17 mouse cellular contexts compared by ENCODE assay signal in genomic region chr12:51867076-51867475, GRCm38 (mm10). TPM values are rescaled to one million over a fixed set of nuclear protein-coding genes. Genes with fewer than 3 reads are reported as not detected.
DNase-seq lines count a peak whose midpoint lies in the region; ATAC-seq and TF ChIP-seq lines count a peak whose summit lies in the region.
"Had no signal": no experiment of that assay in that cellular context is flagged by ENCODE, and none has a peak within 500 bp of the region (broad histone marks: within the 10 kb centered on the region; RNA-seq: fewer than 3 reads in every experiment).

No protein-coding gene starts in this region.

- no peaks in the 10 kb centered on the region for H3K27me3 ChIP-seq in liver, embryonic 13.5 days
- no peaks in the 10 kb centered on the region for H3K27me3 ChIP-seq in liver, embryonic 11.5 days (replicated peaks; ENCODE audit: control insufficient read depth, insufficient read depth, low read length)
- H3K27me3 ChIP-seq in spleen, adult 2 months (ENCODE audit: control insufficient read depth, insufficient read depth, low read length): no peaks in the 10 kb centered on the region
- no peaks in the 10 kb centered on the region for H3K27me3 ChIP-seq in splenic B cell, adult 2 months (ENCODE audit: control insufficient read depth, insufficient read depth, low read length, poor library complexity, severe bottlenecking)
- no peaks in the 10 kb centered on the region for H3K27me3 ChIP-seq in heart, embryonic 10.5 days (ENCODE audit: insufficient read depth, poor library complexity, severe bottlenecking)
- H3K27me3 ChIP-seq: forebrain, embryonic 15.5 days; hindbrain, embryonic 15.5 days; Patski had no signal

- no peak overlapping the region for H3K4me3 ChIP-seq in liver, embryonic 13.5 days (replicated peaks)
- no peak overlapping the region for H3K4me3 ChIP-seq in liver, embryonic 11.5 days (ENCODE audit: low read depth, low read length)
- H3K4me3 ChIP-seq in spleen, adult 2 months (ENCODE audit: extremely low read depth, insufficient read depth, insufficient read length): no peak overlapping the region
- H3K4me3 ChIP-seq in heart, embryonic 10.5 days: no peak overlapping the region
- H3K4me3 ChIP-seq: forebrain, embryonic 15.5 days; hindbrain, embryonic 10.5 days; hindbrain, embryonic 15.5 days; midbrain, embryonic 13.5 days had no signal

- H3K9ac ChIP-seq in liver, embryonic 13.5 days: no peak overlapping the region
- H3K9ac ChIP-seq in liver, embryonic 11.5 days (ENCODE audit: low read depth, low read length): no peak overlapping the region
- H3K9ac ChIP-seq: forebrain, embryonic 15.5 days; hindbrain, embryonic 15.5 days; lung, embryonic 14.5 days; midbrain, embryonic 13.5 days had no signal

- no peak for TF ChIP-seq POLR2A in spleen, adult 2 months (IDR thresholded peaks at IDR 0.05; ENCODE audit: low read depth, low read length)

- no peak for ATAC-seq in liver, embryonic 13.5 days (ENCODE audit: low read depth)
- ATAC-seq in liver, embryonic 11.5 days (replicated peaks; ENCODE audit: low FRiP score): no peak
- ATAC-seq: forebrain, embryonic 15.5 days; intestine, postnatal 0 days; midbrain, embryonic 13.5 days; Patski had no signal

- H3K36me3 ChIP-seq in liver, embryonic 13.5 days: no peaks in the 10 kb centered on the region
- no peaks in the 10 kb centered on the region for H3K36me3 ChIP-seq in liver, embryonic 11.5 days (ENCODE audit: control insufficient read depth, insufficient read depth, low read length)
- no peaks in the 10 kb centered on the region for H3K36me3 ChIP-seq in spleen, adult 2 months (ENCODE audit: control insufficient read depth, insufficient read depth, low read length)
- no peaks in the 10 kb centered on the region for H3K36me3 ChIP-seq in splenic B cell, adult 2 months (ENCODE audit: control insufficient read depth, insufficient read depth, low read length, poor library complexity, severe bottlenecking)
- no peaks in the 10 kb centered on the region for H3K36me3 ChIP-seq in heart, embryonic 10.5 days
- H3K36me3 ChIP-seq: forebrain, embryonic 15.5 days; hindbrain, embryonic 10.5 days; hindbrain, embryonic 15.5 days; midbrain, embryonic 13.5 days had no signal

- 77% methylated on average over 8 of the region's 8 CpGs for WGBS in liver, embryonic 13.5 days (ENCODE audit: insufficient replicate concordance)
- WGBS in liver, embryonic 11.5 days: 79% methylated on average over 8 of the region's 8 CpGs
- WGBS in spleen, adult 2 months: 52% methylated on average over 8 of the region's 8 CpGs
- 75% methylated on average over 8 of the region's 8 CpGs for WGBS in heart, embryonic 10.5 days

- no peak for TF ChIP-seq CTCF in spleen, adult 2 months (IDR thresholded peaks at IDR 0.05; ENCODE audit: extremely low read depth, insufficient read depth, insufficient read length, insufficient replicate concordance)

- no peak for DNase-seq in liver, embryonic 13.5 days
- no peak for DNase-seq in liver, embryonic 11.5 days (ENCODE audit: low spot score)
- no peak for DNase-seq in spleen, adult 2 months (ENCODE audit: low read depth in 1 of 2, low spot score in 2 of 2)
- DNase-seq in spleen, postnatal 14 days (ENCODE audit: low spot score in 2 of 2): no peak
- peak; percentile 79 for DNase-seq in induced T-regulatory cell, adult 2 months (ENCODE audit: low read depth)
- peak; percentile 15 for DNase-seq in splenic B cell, adult 2 months (ENCODE audit: low read depth, low spot score)
- no peak for DNase-seq in adipocyte (ENCODE audit: low spot score)
- no peak for DNase-seq in heart, embryonic 10.5 days (ENCODE audit: low spot score)
- DNase-seq: kidney, postnatal 10 days; lung, embryonic 14.5 days; right cerebral cortex, postnatal 25 days had no signal

- no peak overlapping the region for H3K4me2 ChIP-seq in liver, embryonic 13.5 days
- no peak overlapping the region for H3K4me2 ChIP-seq in liver, embryonic 11.5 days
- H3K4me2 ChIP-seq: forebrain, embryonic 15.5 days; hindbrain, embryonic 15.5 days; lung, embryonic 14.5 days; midbrain, embryonic 13.5 days had no signal

- H3K4me1 ChIP-seq in liver, embryonic 13.5 days (replicated peaks): peaks cover 45% of the 10 kb centered on the region
- peaks cover 14% of the 10 kb centered on the region for H3K4me1 ChIP-seq in liver, embryonic 11.5 days (replicated peaks; ENCODE audit: control insufficient read depth, insufficient read depth, low read length)
- H3K4me1 ChIP-seq in spleen, adult 2 months (ENCODE audit: control insufficient read depth, insufficient read depth, insufficient read length): peaks cover 25% of the 10 kb centered on the region; the same call in 1 of the 2 replicates
- H3K4me1 ChIP-seq in heart, embryonic 10.5 days: peaks cover 22% of the 10 kb centered on the region

- H3K27ac ChIP-seq in liver, embryonic 13.5 days: peak overlapping the region; percentile 31; the same call in 1 of the 2 replicates
- H3K27ac ChIP-seq in liver, embryonic 11.5 days (ENCODE audit: low read depth, low read length): no peak overlapping the region
- H3K27ac ChIP-seq in spleen, adult 2 months (ENCODE audit: insufficient read depth, low read length): peak overlapping the region; percentile 15
- no peak overlapping the region for H3K27ac ChIP-seq in heart, embryonic 10.5 days
- H3K27ac ChIP-seq: forebrain, embryonic 15.5 days; hindbrain, embryonic 10.5 days; hindbrain, embryonic 15.5 days had no signal

- no peaks in the 10 kb centered on the region for H3K9me3 ChIP-seq in liver, embryonic 13.5 days (replicated peaks)
- no peaks in the 10 kb centered on the region for H3K9me3 ChIP-seq in liver, embryonic 11.5 days (ENCODE audit: control insufficient read depth, low read length)
- no peaks in the 10 kb centered on the region for H3K9me3 ChIP-seq in heart, embryonic 10.5 days
- H3K9me3 ChIP-seq: forebrain, embryonic 15.5 days; hindbrain, embryonic 10.5 days; hindbrain, embryonic 15.5 days; midbrain, embryonic 13.5 days had no signal

RNA-seq across cellular contexts. Expression of gene Hectd1, which starts 37.7 kb away (rescaled TPM):
- polyA plus RNA-seq in liver, embryonic 13.5 days (2015; fragmentation: Nextera tagmentation; extraction: Ambion mirVana): 29.6 and 32.1 TPM in 2 replicates
- polyA plus RNA-seq in liver, embryonic 11.5 days (2014; fragmentation: Nextera tagmentation; extraction: Ambion mirVana): 59.4 and 60.0 TPM in 2 replicates
- polyA plus RNA-seq in spleen, adult 2 months (2012; rRNA removed): 11.1 and 12.8 TPM in 2 replicates
- 35.2 and 35.6 TPM in 2 replicates for polyA plus RNA-seq in heart, embryonic 10.5 days (2016; fragmentation: Nextera tagmentation; extraction: Ambion mirVana)

Comparison
In these comparisons a context has a peak if more than half of its experiments do, and no peak if none do; other contexts are left out.
1. H3K27ac ChIP-seq: peak in liver, embryonic 13.5 days (single experiment) and spleen, adult 2 months (single experiment); none in liver, embryonic 11.5 days (single experiment) and heart, embryonic 10.5 days (single experiment).
2. DNase-seq: peak in induced T-regulatory cell, adult 2 months (single experiment) and splenic B cell, adult 2 months (single experiment); none in liver, embryonic 13.5 days (single experiment), liver, embryonic 11.5 days (single experiment), spleen, adult 2 months (0 of 2), spleen, postnatal 14 days (0 of 2), adipocyte (single experiment) and heart, embryonic 10.5 days (single experiment).